Mouse (Mus musculus): ENCODE results near the gene Apoc3. TPM values are rescaled to one million over a fixed set of nuclear protein-coding genes. Genes with fewer than 3 reads are reported as not detected.

Apoc3 gene
- polyA plus RNA-seq (2012; rRNA removed): 0.23 TPM in 1 of 2 replicates, not detected in the other

DNA sequence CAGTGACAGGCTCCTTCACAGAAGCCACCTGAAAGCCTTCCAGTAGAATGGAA, at the start of gene Apoc3:
Gene Apoc3, minus strand, starts transcription at position 41 of the 53 bp plus-strand sequence.
- DNase-seq (ENCODE audit: low read depth): no peak
- TF ChIP-seq CTCF (IDR thresholded peaks at IDR 0.05; ENCODE audit: borderline replicate concordance, extremely low read depth, insufficient read depth, insufficient read length) (no peak), POLR2A (IDR thresholded peaks at IDR 0.05; ENCODE audit: borderline replicate concordance, extremely low read depth, insufficient read depth, insufficient read length, poor library complexity, severe bottlenecking) (no peak)

GRCm38 (mm10) chr9:46282631-46283436, 47.4 kb upstream of the Apoc3 start, which contains the start of gene Bud13:
Gene Bud13, plus strand, starts transcription at chr9:46283008.
- TF ChIP-seq POLR2A (IDR thresholded peaks at IDR 0.05; ENCODE audit: borderline replicate concordance, extremely low read depth, insufficient read depth, insufficient read length, poor library complexity, severe bottlenecking) (peak; percentile 74; the same call in 1 of the 2 replicates), CTCF (IDR thresholded peaks at IDR 0.05; ENCODE audit: borderline replicate concordance, extremely low read depth, insufficient read depth, insufficient read length) (peak; percentile 58; the same call in 1 of the 2 replicates)
- DNase-seq (ENCODE audit: low read depth): peak; percentile 95

DNA sequence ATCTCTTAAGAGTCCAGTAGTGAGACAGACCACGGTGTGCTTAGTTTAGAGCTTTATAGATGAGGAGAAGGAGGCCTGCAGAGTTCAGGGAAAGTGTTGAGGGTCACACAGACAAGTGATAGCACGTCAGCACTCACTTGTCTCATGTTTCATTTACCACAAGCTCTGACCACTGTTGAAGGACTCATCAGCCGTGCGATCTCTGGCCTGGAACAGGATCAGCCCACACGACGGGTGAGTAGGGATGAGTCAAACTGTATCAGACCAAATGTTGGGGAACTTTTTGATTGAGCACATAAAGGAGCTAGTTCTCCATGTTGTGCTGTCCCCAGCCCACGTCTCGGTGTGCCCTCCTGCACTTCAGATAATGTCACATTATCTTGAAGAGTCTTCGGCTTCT, 39.1 kb upstream of the Apoc3 start:
- no peak for DNase-seq (ENCODE audit: low read depth)
- TF ChIP-seq POLR2A (IDR thresholded peaks at IDR 0.05; ENCODE audit: borderline replicate concordance, extremely low read depth, insufficient read depth, insufficient read length, poor library complexity, severe bottlenecking) (no peak), CTCF (IDR thresholded peaks at IDR 0.05; ENCODE audit: borderline replicate concordance, extremely low read depth, insufficient read depth, insufficient read length) (no peak)

DNA sequence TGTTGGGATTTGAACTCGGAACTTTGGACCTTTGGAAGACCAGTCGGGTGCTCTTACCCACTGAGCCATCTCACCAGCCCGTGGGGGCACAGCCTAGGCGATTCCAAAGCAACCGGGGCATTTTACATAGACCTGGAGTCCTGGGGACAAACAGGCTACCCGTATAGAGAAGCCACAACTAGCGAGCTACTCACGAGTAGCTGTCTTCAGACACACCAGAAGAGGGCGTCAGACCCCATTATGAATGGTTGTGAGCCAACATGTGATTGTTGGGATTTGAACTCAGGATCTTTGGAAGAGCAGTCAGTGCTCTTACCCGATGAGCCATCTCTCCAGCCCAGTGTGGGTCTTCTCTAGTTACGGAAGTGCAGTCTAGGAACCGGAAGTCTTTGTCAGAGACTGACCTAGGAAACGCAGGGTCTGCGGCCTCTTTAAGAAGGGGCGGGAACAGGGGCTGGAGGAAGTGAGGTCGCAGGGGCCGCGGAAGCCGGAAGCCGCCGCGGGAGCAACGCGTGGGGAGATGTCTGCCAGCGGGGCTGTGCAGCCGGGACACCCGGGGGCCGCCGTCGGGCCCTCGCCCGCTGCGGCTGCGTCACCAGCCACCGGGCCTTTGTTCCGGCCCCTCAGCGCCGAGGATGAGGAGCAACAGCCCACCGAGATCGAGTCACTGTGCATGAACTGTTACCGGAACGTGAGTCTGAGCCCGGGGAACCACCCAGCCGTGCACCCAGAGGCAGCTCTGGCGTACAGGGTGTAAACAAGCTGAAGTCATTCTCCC, 37.4 kb upstream of the Apoc3 start, which contains the start of gene Zpr1:
Gene Zpr1, plus strand, starts transcription at position 388 of the 778 bp plus-strand sequence.
- TF ChIP-seq POLR2A (IDR thresholded peaks at IDR 0.05; ENCODE audit: borderline replicate concordance, extremely low read depth, insufficient read depth, insufficient read length, poor library complexity, severe bottlenecking) (peak; percentile 70), CTCF (IDR thresholded peaks at IDR 0.05; ENCODE audit: borderline replicate concordance, extremely low read depth, insufficient read depth, insufficient read length) (peak; percentile 41; the same call in 1 of the 2 replicates)
- peak; percentile 98 for DNase-seq (ENCODE audit: low read depth)

- DNase-seq (ENCODE audit: low read depth): no peak
- TF ChIP-seq POLR2A (IDR thresholded peaks at IDR 0.05; ENCODE audit: borderline replicate concordance, extremely low read depth, insufficient read depth, insufficient read length, poor library complexity, severe bottlenecking): no peak
- TF ChIP-seq CTCF (IDR thresholded peaks at IDR 0.05; ENCODE audit: borderline replicate concordance, extremely low read depth, insufficient read depth, insufficient read length): no peak
Measured at GRCm38 (mm10) chr9:46272070-46272469, 36.6 kb upstream of the Apoc3 start.

DNA sequence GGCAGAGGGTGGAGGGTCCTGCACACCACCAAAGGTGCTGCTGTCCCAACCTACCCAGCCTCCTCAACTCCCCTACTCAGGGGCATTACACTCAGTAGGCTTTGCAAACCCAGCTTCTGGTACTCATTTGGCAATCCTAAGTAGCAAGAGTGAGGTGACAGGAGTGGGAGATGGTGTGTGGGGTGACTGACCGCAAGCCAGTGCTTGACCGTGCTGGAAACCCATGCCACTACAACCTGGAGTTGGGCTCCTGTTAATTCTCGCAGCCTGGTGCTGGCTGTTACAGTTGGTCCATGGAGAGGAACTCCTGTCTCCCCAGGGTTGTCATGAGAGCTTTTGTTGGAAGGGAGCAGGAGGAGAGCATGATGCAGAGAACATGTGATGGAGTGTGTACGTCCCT, 35.3 kb upstream of the Apoc3 start:
- TF ChIP-seq CTCF (IDR thresholded peaks at IDR 0.05; ENCODE audit: borderline replicate concordance, extremely low read depth, insufficient read depth, insufficient read length): no peak
- no peak for TF ChIP-seq POLR2A (IDR thresholded peaks at IDR 0.05; ENCODE audit: borderline replicate concordance, extremely low read depth, insufficient read depth, insufficient read length, poor library complexity, severe bottlenecking)
- DNase-seq (ENCODE audit: low read depth): no peak

GRCm38 (mm10) chr9:46269125-46269524, 33.7 kb upstream of the Apoc3 start:
- no peak for TF ChIP-seq CTCF (IDR thresholded peaks at IDR 0.05; ENCODE audit: borderline replicate concordance, extremely low read depth, insufficient read depth, insufficient read length)
- TF ChIP-seq POLR2A (IDR thresholded peaks at IDR 0.05; ENCODE audit: borderline replicate concordance, extremely low read depth, insufficient read depth, insufficient read length, poor library complexity, severe bottlenecking): no peak
- no peak for DNase-seq (ENCODE audit: low read depth)

DNA sequence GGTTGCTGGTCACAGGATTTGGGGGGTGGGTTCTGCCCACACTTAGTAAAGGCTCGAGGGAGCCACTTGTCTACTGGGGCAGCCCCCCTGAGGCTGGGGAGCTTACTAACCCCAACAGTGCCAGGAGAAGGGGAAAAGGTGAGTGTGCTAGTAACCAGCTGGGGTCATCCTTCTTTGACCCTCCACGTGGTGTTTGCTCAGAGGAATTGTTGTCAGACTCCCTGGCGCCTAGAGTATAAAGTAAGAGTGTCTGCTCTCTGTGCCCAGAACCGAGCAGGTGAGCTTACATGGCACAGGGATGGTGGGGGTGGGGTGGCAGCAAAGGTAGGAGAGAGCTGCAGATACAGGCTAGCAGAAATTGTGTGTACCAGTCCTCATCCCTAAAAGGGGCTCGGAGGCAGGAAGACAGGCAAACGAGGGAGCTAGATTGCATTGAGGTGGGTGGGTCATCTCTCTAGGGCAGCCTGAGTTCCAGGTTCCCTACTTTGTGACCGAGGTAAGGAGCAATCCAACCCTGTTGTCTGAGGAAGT, 33.0 kb upstream of the Apoc3 start, which contains the start of gene Apoa5:
Gene Apoa5, plus strand, starts transcription at position 291 of the 531 bp plus-strand sequence.
- no peak for TF ChIP-seq CTCF (IDR thresholded peaks at IDR 0.05; ENCODE audit: borderline replicate concordance, extremely low read depth, insufficient read depth, insufficient read length)
- DNase-seq (ENCODE audit: low read depth): no peak

GRCm38 (mm10) chr9:46261131-46261530, 25.7 kb upstream of the Apoc3 start:
- DNase-seq (ENCODE audit: low read depth): no peak
- no peak for TF ChIP-seq POLR2A (IDR thresholded peaks at IDR 0.05; ENCODE audit: borderline replicate concordance, extremely low read depth, insufficient read depth, insufficient read length, poor library complexity, severe bottlenecking)
- TF ChIP-seq CTCF (IDR thresholded peaks at IDR 0.05; ENCODE audit: borderline replicate concordance, extremely low read depth, insufficient read depth, insufficient read length): no peak

- TF ChIP-seq POLR2A (IDR thresholded peaks at IDR 0.05; ENCODE audit: borderline replicate concordance, extremely low read depth, insufficient read depth, insufficient read length, poor library complexity, severe bottlenecking): no peak
- TF ChIP-seq CTCF (IDR thresholded peaks at IDR 0.05; ENCODE audit: borderline replicate concordance, extremely low read depth, insufficient read depth, insufficient read length): no peak
- no peak for DNase-seq (ENCODE audit: low read depth)
Measured at GRCm38 (mm10) chr9:46259111-46259510, 23.7 kb upstream of the Apoc3 start.

- no peak for TF ChIP-seq CTCF (IDR thresholded peaks at IDR 0.05; ENCODE audit: borderline replicate concordance, extremely low read depth, insufficient read depth, insufficient read length)
- TF ChIP-seq POLR2A (IDR thresholded peaks at IDR 0.05; ENCODE audit: borderline replicate concordance, extremely low read depth, insufficient read depth, insufficient read length, poor library complexity, severe bottlenecking): no peak
- DNase-seq (ENCODE audit: low read depth): no peak
Measured at GRCm38 (mm10) chr9:46257546-46257945, 22.1 kb upstream of the Apoc3 start.

Measured in brain, embryonic 14.5 days (tissue).